Comparison of ENCODE assay signal across 24 mouse cellular contexts in genomic region chr11:78367456-78368225, GRCm38 (mm10). TPM values are rescaled to one million over a fixed set of nuclear protein-coding genes. Genes with fewer than 3 reads are reported as not detected.
"Had no signal": no experiment of that assay in that cellular context is flagged by ENCODE, and none has a peak within 500 bp of the region (broad histone marks: within the 10 kb centered on the region; RNA-seq: fewer than 3 reads in every experiment).

No protein-coding gene starts in this region.

- H3K27me3 ChIP-seq: intestine, embryonic 15.5 days; neural tube, embryonic 15.5 days had no signal

- H3K9ac ChIP-seq: intestine, embryonic 15.5 days; liver, embryonic 14.5 days; neural tube, embryonic 15.5 days had no signal

- H3K4me2 ChIP-seq: intestine, embryonic 15.5 days; neural tube, embryonic 15.5 days had no signal

- H3K36me3 ChIP-seq: intestine, embryonic 15.5 days; midbrain, embryonic 10.5 days; neural tube, embryonic 15.5 days had no signal

- H3K9me3 ChIP-seq: intestine, embryonic 15.5 days; midbrain, embryonic 10.5 days; neural tube, embryonic 15.5 days had no signal

- H3K4me3 ChIP-seq: intestine, embryonic 15.5 days; layer of hippocampus, adult 2 months; midbrain, embryonic 10.5 days; myocyte; neural tube, embryonic 15.5 days had no signal

- H3K4me1 ChIP-seq: neural tube, embryonic 15.5 days had no signal

- DNase-seq: kidney, adult 18-20 months; kidney, postnatal 10 days; kidney, postnatal 4 days; lung, adult 18-20 months; lung, postnatal 4 days; midbrain, embryonic 14.5 days; right cerebral cortex, adult 18-20 months; thymus, adult 2 months; thymus, postnatal 25 days had no signal

- H3K27ac ChIP-seq: intestine, embryonic 15.5 days; layer of hippocampus, adult 2 months; liver, embryonic 14.5 days; midbrain, embryonic 10.5 days; neural tube, embryonic 15.5 days had no signal

- ATAC-seq: intestine, embryonic 15.5 days had no signal

RNA-seq across cellular contexts. Expression of gene Foxn1, which starts 18.7 kb away (rescaled TPM):
- total RNA-seq: layer of hippocampus, adult 2 months; layer of hippocampus, postnatal 14 days; left cerebral cortex, adult 18-20 months; left cerebral cortex, postnatal 10 days; liver, adult 2 months; megakaryocyte, adult 5-6 weeks had no signal
- polyA plus RNA-seq: intestine, embryonic 15.5 days; kidney, embryonic 14.5 days; liver, adult 2 months; liver, embryonic 14.5 days; midbrain, embryonic 10.5 days; midbrain, embryonic 14.5 days; neural tube, embryonic 11.5 days; neural tube, embryonic 15.5 days; testis, adult 2 months had no signal

RNA-seq across cellular contexts. Expression of gene Slc13a2, which starts 54.4 kb away (rescaled TPM):
- total RNA-seq: layer of hippocampus, adult 2 months; layer of hippocampus, postnatal 14 days; left cerebral cortex, adult 18-20 months; left cerebral cortex, postnatal 10 days had no signal
- polyA plus RNA-seq: limb, embryonic 11.5 days; midbrain, embryonic 10.5 days; midbrain, embryonic 14.5 days; neural tube, embryonic 11.5 days; neural tube, embryonic 15.5 days had no signal
